Mouse (Mus musculus) CH12.LX (cell line): Measurements from ENCODE around the gene Clcn6.

Experiments
- CHD1 ChIP-seq: IDR thresholded peaks from 2 replicates; pipeline ENCODE4 v1.6.1; 2012; ENCODE audit warnings: low read depth, low read length, improper control_type of control experiment, inconsistent platforms
- CTCF ChIP-seq, 2 experiments: IDR thresholded peaks in 1 of 2; conservative IDR thresholded peaks in 1 of 2; 2 replicates each; pipeline ENCODE4 v1.5.1; 2011 to 2012; ENCODE audit warnings: low read depth in 2 of 2, low read length in 2 of 2, improper control_type of control experiment in 1 of 2, inconsistent platforms in 1 of 2, mild to moderate bottlenecking in 1 of 2, moderate library complexity in 1 of 2
- EP300 ChIP-seq: IDR thresholded peaks from 2 replicates; pipeline ENCODE4 v1.6.1; 2011; ENCODE audit warnings: low read length, improper control_type of control experiment
- POLR2A ChIP-seq: IDR thresholded peaks from 2 replicates; pipeline ENCODE4 v1.6.1; 2011; ENCODE audit warnings: low read depth, mild to moderate bottlenecking, improper control_type of control experiment, low read length
- RCOR1 ChIP-seq: conservative IDR thresholded peaks from 2 replicates; pipeline ENCODE4 v1.6.1; 2012; ENCODE audit warnings: low read depth, mild to moderate bottlenecking, inconsistent platforms, low read length, improper control_type of control experiment
- SIN3A ChIP-seq: IDR thresholded peaks from 2 replicates; pipeline ENCODE4 v1.6.1; 2012; ENCODE audit warnings: low read length, improper control_type of control experiment, inconsistent platforms
- TCF12 ChIP-seq: IDR thresholded peaks from 2 replicates; pipeline ENCODE4 v1.6.1; 2014; ENCODE audit warnings: low read depth, mild to moderate bottlenecking, inconsistent platforms, low read length, improper control_type of control experiment
- USF1 ChIP-seq: IDR thresholded peaks from 2 replicates; pipeline ENCODE4 v1.6.1; 2014; ENCODE audit warnings: low read depth, mild to moderate bottlenecking, inconsistent platforms, low read length, improper control_type of control experiment
- ZMIZ1 ChIP-seq: IDR thresholded peaks from 2 replicates; pipeline ENCODE4 v1.6.1; 2012; ENCODE audit warnings: low read depth, mild to moderate bottlenecking, inconsistent platforms, low read length, improper control_type of control experiment

DNA sequence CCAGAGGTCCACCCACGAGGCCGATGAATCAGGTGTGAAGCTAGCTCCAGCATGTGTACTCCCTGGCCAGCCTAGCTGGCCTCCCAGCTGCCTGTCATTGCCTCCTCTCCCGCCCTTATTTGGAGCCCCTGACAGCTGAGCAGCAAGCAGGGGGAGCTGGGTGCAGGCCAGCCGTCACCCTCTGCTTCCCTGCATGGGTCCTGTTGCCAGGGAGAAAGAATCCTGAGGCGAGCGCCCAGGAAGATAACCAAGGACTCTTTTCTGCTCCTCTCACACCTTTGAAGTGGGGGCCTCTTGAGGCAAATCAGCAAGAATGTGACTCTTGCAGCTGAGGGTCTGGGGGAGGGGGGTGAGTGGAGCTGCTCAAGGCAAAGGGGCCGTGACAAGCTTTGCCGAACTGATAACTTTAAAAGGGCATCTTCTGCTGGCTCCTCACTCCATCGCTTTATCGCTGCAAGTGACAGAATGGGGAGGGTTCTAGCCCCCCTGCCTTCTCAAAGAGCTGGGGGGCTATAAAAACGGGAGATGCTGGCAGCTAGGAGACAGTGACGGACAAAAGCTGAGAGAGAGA is 38.3 kb downstream of the Clcn6 start, which contains the start of gene Nppa:
- TF ChIP-seq SIN3A (no peak), TCF12 (no peak), EP300 (no peak), POLR2A (no peak), USF1 (no peak), CTCF (conservative IDR thresholded peaks at IDR 0.05 in 1 of 2, IDR thresholded peaks at IDR 0.05 in 1 of 2; ENCODE audit: low read depth in 2 of 2, low read length in 2 of 2) (no peak), ZMIZ1 (no peak), RCOR1 (no peak), CHD1 (no peak)
